Mouse (Mus musculus) midbrain, postnatal 0 days (tissue): Measurements from ENCODE around the gene Med25. TPM values are rescaled to one million over a fixed set of nuclear protein-coding genes. Genes with fewer than 3 reads are reported as not detected.

Experiments used
- ATAC-seq: fragments of 200-750 bp; cut with Nextera tagmentation; 2 replicates; pipeline ENCODE4 v1.8.0; 2017; ENCODE audit warnings: moderate number of reproducible peaks, mild to moderate bottlenecking, moderate TSS enrichment, moderate library complexity; ENCODE audit not compliant: low FRiP score
- DNase-seq: peaks from one replicate; pipeline ENCODE4 v3.0.0-alpha.2; 2015; ENCODE audit warnings: low spot score
- H3K27ac ChIP-seq: fragments of 300-500 bp; sonication (generic); 2 replicates; pipeline ENCODE4 v1.5.1; 2014; ENCODE audit warnings: low read depth, mild to moderate bottlenecking, low read length, mixed read lengths
- H3K27me3 ChIP-seq: fragments of 300-500 bp; sonication (generic); 2 replicates; pipeline ENCODE4 v1.6.1; 2014; ENCODE audit warnings: low read length, control low read depth, mixed read lengths; ENCODE audit not compliant: insufficient read depth
- H3K36me3 ChIP-seq: fragments of 300-500 bp; sonication (generic); 2 replicates; pipeline ENCODE4 v1.6.1; 2014; ENCODE audit warnings: low read length, control low read depth, mixed read lengths; ENCODE audit not compliant: insufficient read depth
- H3K4me1 ChIP-seq: fragments of 300-500 bp; sonication (generic); 2 replicates; pipeline ENCODE4 v1.6.1; 2014; ENCODE audit warnings: mild to moderate bottlenecking, control low read depth, antibody characterized with exemption, low read length, mixed read lengths; ENCODE audit not compliant: insufficient read depth
- H3K4me2 ChIP-seq: fragments of 300-500 bp; sonication (generic); 2 replicates; pipeline ENCODE4 v1.6.1; 2014; ENCODE audit warnings: low read depth, mild to moderate bottlenecking, low read length, mixed read lengths; ENCODE audit not compliant: poor library complexity, severe bottlenecking
- H3K4me3 ChIP-seq: fragments of 300-500 bp; sonication (generic); 2 replicates; pipeline ENCODE4 v1.5.1; 2014; ENCODE audit warnings: low read depth, mild to moderate bottlenecking, low read length, moderate library complexity
- H3K9ac ChIP-seq: fragments of 300-500 bp; sonication (generic); replicated peaks from 2 replicates; pipeline ENCODE4 v1.6.1; 2014; ENCODE audit warnings: mild to moderate bottlenecking, low read length, moderate library complexity, mixed read lengths; ENCODE audit not compliant: poor library complexity, severe bottlenecking
- H3K9me3 ChIP-seq: fragments of 300-500 bp; sonication (generic); 2 replicates; pipeline ENCODE4 v1.6.1; 2016; ENCODE audit warnings: low read length, control low read depth
- CTCF ChIP-seq: IDR thresholded peaks from 2 replicates; pipeline ENCODE4 v1.5.1; 2016; ENCODE audit warnings: antibody characterized with exemption, mild to moderate bottlenecking
- WGBS: fragments of 180-500 bp; shearing (Covaris S2); extraction: QIAGEN DNeasy Blood & Tissue Kit; methylation state at CpG from one replicate; pipeline ENCODE4 v1.1.7; 2014; 5-methylcytosine and 5-hydroxymethylcytosine counted together
- polyA plus RNA-seq: library from polyadenylated mRNA; unstranded; fragments of >200 nt; fragmentation: Nextera tagmentation; extraction: Ambion mirVana; gene quantifications from 2 replicates; pipeline ENCODE4 v1.2.1, GENCODE M21; 2015
- total RNA-seq: library from RNA; depleted of rRNA; stranded (reverse); fragments of >200 nt; gene quantifications from 2 replicates; pipeline ENCODE4 v1.2.3, GENCODE M21; 2014

Gene Med25
- total and polyA plus RNA-seq, 2 experiments from 2014 or later: 150 to 182 TPM

- peak within 1 kb of the TSS; percentile 70 for H3K4me2 ChIP-seq
- no peaks in the 10 kb centered on the region for H3K9me3 ChIP-seq
- peak; percentile 80 for ATAC-seq
- peak within 1 kb of the TSS; percentile 57 for H3K4me3 ChIP-seq
- peak; percentile 98 for DNase-seq
- peak; percentile 82 for TF ChIP-seq CTCF
- peak within 1 kb of the TSS; percentile 91 for H3K27ac ChIP-seq
- WGBS: under 1% methylated on average over 34 of the region's 34 CpGs
- H3K36me3 ChIP-seq: peaks cover 19% of the 10 kb centered on the region
- peak within 1 kb of the TSS; percentile 81 for H3K9ac ChIP-seq
- no peaks in the 10 kb centered on the region for H3K27me3 ChIP-seq
- H3K4me1 ChIP-seq: peaks cover 28% of the 10 kb centered on the region
Measured at GRCm38 (mm10) chr7:44895593-44896434, 3.3 kb upstream of the Med25 start, which contains the start of gene Fuz. Gene Fuz, plus strand, starts transcription at chr7:44896079.

GRCm38 (mm10) chr7:44895206-44895592, 2.7 kb upstream of the Med25 start:
- Histone ChIP-seq H3K9me3 (no peaks in the 10 kb centered on the region), H3K27me3 (no peaks in the 10 kb centered on the region), H3K4me3 (peak overlapping the region; percentile 57), H3K4me2 (peak overlapping the region; percentile 70), H3K36me3 (peaks cover 13% of the 10 kb centered on the region), H3K9ac (0 out of 2 replicates have a peak overlapping the region, but pooled peaks have one; percentile 19), H3K27ac (peak overlapping the region; percentile 91), H3K4me1 (peaks cover 33% of the 10 kb centered on the region)
- 20% methylated on average over 7 of the region's 7 CpGs for WGBS
- DNase-seq: no peak
- TF ChIP-seq CTCF: no peak
- no peak for ATAC-seq

GRCm38 (mm10) chr7:44894175-44894574, 1.7 kb upstream of the Med25 start:
- WGBS: 88% methylated on average over 3 of the region's 3 CpGs
- Histone ChIP-seq H3K4me2 (no peak overlapping the region), H3K4me1 (peaks cover 33% of the 10 kb centered on the region), H3K4me3 (no peak overlapping the region), H3K9me3 (no peaks in the 10 kb centered on the region), H3K27me3 (no peaks in the 10 kb centered on the region), H3K27ac (peak overlapping the region; percentile 91; the same call in 1 of the 2 replicates), H3K36me3 (peaks cover 2% of the 10 kb centered on the region; the same call in 1 of the 2 replicates), H3K9ac (no peak overlapping the region)
- DNase-seq: no peak
- no peak for ATAC-seq
- no peak for TF ChIP-seq CTCF

GRCm38 (mm10) chr7:44893197-44893596, 685 bp upstream of the Med25 start:
- Histone ChIP-seq H3K27ac (peak overlapping the region; percentile 83), H3K4me1 (peaks cover 33% of the 10 kb centered on the region), H3K4me3 (peak overlapping the region; percentile 87), H3K27me3 (no peaks in the 10 kb centered on the region), H3K4me2 (peak overlapping the region; percentile 93), H3K36me3 (0 out of 2 replicates have a peak, but pooled peaks cover 7% of the 10 kb centered on the region), H3K9me3 (no peaks in the 10 kb centered on the region), H3K9ac (0 out of 2 replicates have a peak overlapping the region, but pooled peaks have one; percentile 8)
- ATAC-seq (no peak), DNase-seq (peak; percentile 37)
- 2% methylated on average over 8 of the region's 8 CpGs for WGBS
- no peak for TF ChIP-seq CTCF

GRCm38 (mm10) chr7:44891611-44892010, 901 bp downstream of the Med25 start:
- peaks cover 25% of the 10 kb centered on the region for H3K4me1 ChIP-seq
- DNase-seq (no peak), ATAC-seq (no peak)
- 9% methylated on average over 6 of the region's 6 CpGs for WGBS
- peak overlapping the region; percentile 98 for H3K27ac ChIP-seq
- peak overlapping the region; percentile 82 for H3K9ac ChIP-seq
- H3K4me3 ChIP-seq: peak overlapping the region; percentile 87
- H3K9me3 ChIP-seq: no peaks in the 10 kb centered on the region
- H3K36me3 ChIP-seq: peaks cover 12% of the 10 kb centered on the region; the same call in 1 of the 2 replicates
- peak overlapping the region; percentile 93 for H3K4me2 ChIP-seq
- no peaks in the 10 kb centered on the region for H3K27me3 ChIP-seq
- no peak for TF ChIP-seq CTCF

GRCm38 (mm10) chr7:44890737-44891136, 1.8 kb downstream of the Med25 start:
- WGBS: 48% methylated on average over 4 of the region's 4 CpGs
- Histone ChIP-seq H3K27ac (0 out of 2 replicates have a peak overlapping the region, but pooled peaks have one; percentile 18), H3K36me3 (peaks cover 19% of the 10 kb centered on the region; the same call in 1 of the 2 replicates), H3K4me3 (peak overlapping the region; percentile 87), H3K9me3 (no peaks in the 10 kb centered on the region), H3K27me3 (no peaks in the 10 kb centered on the region), H3K9ac (peak overlapping the region; percentile 82), H3K4me1 (peaks cover 24% of the 10 kb centered on the region), H3K4me2 (peak overlapping the region; percentile 93)
- DNase-seq (peak; percentile 50), ATAC-seq (no peak)
- TF ChIP-seq CTCF: no peak
